Mouse (Mus musculus): Measurements from ENCODE around the gene Med12. TPM values are rescaled to one million over a fixed set of nuclear protein-coding genes. Genes with fewer than 3 reads are reported as not detected.

The Med12 gene
- polyA plus RNA-seq, 1 experiment from 2014 or later: 10.1 TPM

DNA sequence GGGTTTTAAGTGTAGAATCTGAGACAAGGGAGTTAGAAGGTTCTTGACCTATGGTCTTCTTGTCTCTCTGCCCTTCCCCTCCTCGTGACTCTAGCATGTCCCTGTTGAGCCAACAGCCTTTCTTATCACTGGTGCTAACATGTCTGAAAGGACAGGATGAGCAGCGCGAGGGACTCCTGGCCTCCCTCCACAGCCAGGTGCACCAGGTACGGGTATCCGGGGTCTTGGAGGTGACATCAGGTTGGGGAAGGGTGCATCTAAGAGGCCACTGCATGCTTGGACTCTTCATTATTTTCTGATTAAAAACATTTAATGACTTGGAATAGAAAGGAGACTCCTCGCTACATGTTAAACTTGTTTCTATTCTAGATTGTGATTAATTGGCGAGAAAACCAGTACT is 15.2 kb downstream of the Med12 start:
- H3K27ac ChIP-seq (replicated peaks): no peak overlapping the region
- peaks cover 3% of the 10 kb centered on the region; the same call in 1 of the 2 replicates for H3K36me3 ChIP-seq (ENCODE audit: control insufficient read depth, insufficient read depth, low read length)
- no peak overlapping the region for H3K4me2 ChIP-seq (replicated peaks; ENCODE audit: low read depth)
- H3K9ac ChIP-seq (ENCODE audit: low read length): no peak overlapping the region
- no peaks in the 10 kb centered on the region for H3K27me3 ChIP-seq (ENCODE audit: control insufficient read depth, insufficient read depth, low read length)
- no peak overlapping the region for H3K4me3 ChIP-seq (ENCODE audit: low read depth, low read length)
- WGBS: 93% methylated on average over 7 of the region's 7 CpGs
- TF ChIP-seq EP300 (optimal IDR thresholded peaks at IDR 0.05): no peak
- no peak for TF ChIP-seq CTCF (IDR thresholded peaks at IDR 0.05; ENCODE audit: low read depth)
- H3K9me3 ChIP-seq (ENCODE audit: control insufficient read depth, low read length): no peaks in the 10 kb centered on the region
- no peaks in the 10 kb centered on the region for H3K4me1 ChIP-seq (replicated peaks; ENCODE audit: control insufficient read depth, insufficient read depth)
- ATAC-seq (ENCODE audit: low FRiP score, low TSS enrichment) (no peak), DNase-seq (ENCODE audit: low spot score) (no peak)

DNA sequence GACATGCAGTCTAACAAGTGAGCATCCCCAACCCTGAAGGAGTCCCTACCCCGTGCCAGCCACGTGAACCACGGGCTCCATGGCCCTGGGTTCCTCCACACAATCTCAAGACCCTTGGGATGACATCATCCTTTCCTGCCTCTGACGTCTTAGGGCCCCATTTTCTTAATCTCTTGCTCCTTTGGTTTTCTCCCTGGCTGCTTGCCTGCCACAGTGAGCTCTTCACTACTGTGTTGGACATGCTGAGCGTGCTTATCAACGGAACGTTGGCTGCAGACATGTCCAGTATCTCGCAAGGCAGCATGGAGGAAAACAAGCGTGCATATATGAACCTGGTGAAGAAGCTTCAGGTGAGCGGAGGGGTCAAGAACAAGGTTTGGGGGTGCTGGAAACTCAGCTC is 16.3 kb downstream of the Med12 start:
- no peak for DNase-seq (ENCODE audit: low spot score)
- H3K27ac ChIP-seq (replicated peaks): no peak overlapping the region
- ATAC-seq (ENCODE audit: low FRiP score, low TSS enrichment): no peak
- H3K27me3 ChIP-seq (ENCODE audit: control insufficient read depth, insufficient read depth, low read length): no peaks in the 10 kb centered on the region
- TF ChIP-seq EP300 (optimal IDR thresholded peaks at IDR 0.05) (no peak), CTCF (IDR thresholded peaks at IDR 0.05; ENCODE audit: low read depth) (no peak)
- no peak overlapping the region for H3K9ac ChIP-seq (ENCODE audit: low read length)
- no peak overlapping the region for H3K4me3 ChIP-seq (ENCODE audit: low read depth, low read length)
- H3K9me3 ChIP-seq (ENCODE audit: control insufficient read depth, low read length): no peaks in the 10 kb centered on the region
- WGBS: 86% methylated on average over 10 of the region's 10 CpGs
- no peaks in the 10 kb centered on the region for H3K4me1 ChIP-seq (replicated peaks; ENCODE audit: control insufficient read depth, insufficient read depth)
- H3K36me3 ChIP-seq (ENCODE audit: control insufficient read depth, insufficient read depth, low read length): peaks cover 3% of the 10 kb centered on the region; the same call in 1 of the 2 replicates
- H3K4me2 ChIP-seq (replicated peaks; ENCODE audit: low read depth): no peak overlapping the region

- peak within 1 kb of the TSS; percentile 54 for H3K4me2 ChIP-seq (replicated peaks; ENCODE audit: low read depth)
- H3K9me3 ChIP-seq (ENCODE audit: control insufficient read depth, low read length): no peaks in the 10 kb centered on the region
- no peaks in the 10 kb centered on the region for H3K27me3 ChIP-seq (ENCODE audit: control insufficient read depth, insufficient read depth, low read length)
- WGBS: 12% methylated on average over 11 of the region's 24 CpGs
- TF ChIP-seq CTCF (IDR thresholded peaks at IDR 0.05; ENCODE audit: low read depth): no peak
- no peak for TF ChIP-seq EP300 (optimal IDR thresholded peaks at IDR 0.05)
- H3K36me3 ChIP-seq (ENCODE audit: control insufficient read depth, insufficient read depth, low read length): no peaks in the 10 kb centered on the region
- peak within 1 kb of the TSS; percentile 27 for H3K4me3 ChIP-seq (ENCODE audit: low read depth, low read length)
- DNase-seq (ENCODE audit: low spot score): peak; percentile 30
- 0 out of 2 replicates have a peak, but pooled peaks have one; percentile 22 for ATAC-seq (ENCODE audit: low FRiP score, low TSS enrichment)
- H3K27ac ChIP-seq (replicated peaks): no peak within 1 kb of the TSS
- peak within 1 kb of the TSS; percentile 27 for H3K9ac ChIP-seq (ENCODE audit: low read length)
- H3K4me1 ChIP-seq (replicated peaks; ENCODE audit: control insufficient read depth, insufficient read depth): no peaks in the 10 kb centered on the region
Measured at GRCm38 (mm10) chrX:101299055-101299454, 25.2 kb downstream of the Med12 start, which contains the start of gene Nlgn3. Nlgn3 (plus strand) TSS chrX:101299168.

DNA sequence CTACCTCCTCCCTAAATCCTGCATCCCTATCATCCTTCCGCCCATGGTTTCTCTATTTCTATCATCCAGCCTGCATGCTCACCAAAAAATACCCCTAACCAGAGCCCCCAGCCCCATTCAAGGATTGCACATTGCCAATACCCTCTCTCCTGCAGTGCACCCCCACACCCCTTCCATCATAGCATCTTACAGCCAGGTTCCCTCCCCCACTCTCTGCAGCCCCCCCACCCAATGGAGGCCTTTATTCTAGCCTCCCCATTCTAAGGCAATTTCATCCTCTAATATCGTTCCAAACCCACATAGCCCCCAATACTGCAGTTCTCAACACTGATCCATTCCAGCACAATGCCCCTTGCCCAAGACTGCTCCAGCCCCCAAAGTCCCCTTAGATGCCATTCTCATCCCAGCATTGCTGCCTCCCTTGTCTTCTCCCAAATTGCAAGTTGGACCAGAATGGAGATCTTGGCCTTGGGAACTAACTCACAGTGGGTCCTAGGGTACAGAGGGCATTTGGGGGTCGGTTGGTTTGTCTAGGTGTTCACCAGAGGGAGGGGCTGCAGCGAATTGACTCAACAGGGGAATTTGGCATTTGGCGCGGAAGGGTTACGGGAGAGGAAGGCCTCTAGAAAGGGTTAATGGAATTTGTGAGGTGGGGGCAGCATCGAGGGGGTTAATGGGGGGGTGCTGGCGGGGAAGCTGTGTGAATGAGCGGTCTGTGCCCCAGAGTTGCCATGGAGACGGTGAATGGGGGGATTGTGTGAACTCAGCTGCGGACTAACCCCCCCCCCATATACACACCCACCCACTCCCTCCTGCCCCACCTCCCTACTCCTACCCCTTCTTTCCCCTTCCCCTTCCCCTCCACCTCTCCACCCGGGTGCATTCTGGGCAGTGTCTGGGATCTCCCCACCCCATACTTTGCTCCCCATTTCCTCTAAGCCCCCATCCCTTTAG is 25.9 kb downstream of the Med12 start:
- H3K4me2 ChIP-seq (replicated peaks; ENCODE audit: low read depth): peak overlapping the region; percentile 54
- no peak for DNase-seq (ENCODE audit: low spot score)
- H3K36me3 ChIP-seq (ENCODE audit: control insufficient read depth, insufficient read depth, low read length): no peaks in the 10 kb centered on the region
- peak overlapping the region; percentile 27 for H3K4me3 ChIP-seq (ENCODE audit: low read depth, low read length)
- no peaks in the 10 kb centered on the region for H3K4me1 ChIP-seq (replicated peaks; ENCODE audit: control insufficient read depth, insufficient read depth)
- WGBS: 18% methylated on average over 11 of the region's 13 CpGs
- H3K27me3 ChIP-seq (ENCODE audit: control insufficient read depth, insufficient read depth, low read length): no peaks in the 10 kb centered on the region
- peak overlapping the region; percentile 27; the same call in 1 of the 2 replicates for H3K9ac ChIP-seq (ENCODE audit: low read length)
- no peak overlapping the region for H3K27ac ChIP-seq (replicated peaks)
- peak; percentile 13; the same call in 1 of the 2 replicates for ATAC-seq (ENCODE audit: low FRiP score, low TSS enrichment)
- H3K9me3 ChIP-seq (ENCODE audit: control insufficient read depth, low read length): no peaks in the 10 kb centered on the region
- TF ChIP-seq EP300 (optimal IDR thresholded peaks at IDR 0.05) (no peak), CTCF (IDR thresholded peaks at IDR 0.05; ENCODE audit: low read depth) (no peak)

- no peaks in the 10 kb centered on the region for H3K27me3 ChIP-seq (ENCODE audit: control insufficient read depth, insufficient read depth, low read length)
- no peaks in the 10 kb centered on the region for H3K36me3 ChIP-seq (ENCODE audit: control insufficient read depth, insufficient read depth, low read length)
- H3K9me3 ChIP-seq (ENCODE audit: control insufficient read depth, low read length): no peaks in the 10 kb centered on the region
- no peak overlapping the region for H3K9ac ChIP-seq (ENCODE audit: low read length)
- peak; percentile 24; the same call in 1 of the 2 replicates for ATAC-seq (ENCODE audit: low FRiP score, low TSS enrichment)
- peak overlapping the region; percentile 13; the same call in 1 of the 2 replicates for H3K4me3 ChIP-seq (ENCODE audit: low read depth, low read length)
- H3K27ac ChIP-seq (replicated peaks): no peak overlapping the region
- peak; percentile 26 for DNase-seq (ENCODE audit: low spot score)
- no peak for TF ChIP-seq EP300 (optimal IDR thresholded peaks at IDR 0.05)
- TF ChIP-seq CTCF (IDR thresholded peaks at IDR 0.05; ENCODE audit: low read depth): no peak
- H3K4me1 ChIP-seq (replicated peaks; ENCODE audit: control insufficient read depth, insufficient read depth): no peaks in the 10 kb centered on the region
- peak overlapping the region; percentile 54 for H3K4me2 ChIP-seq (replicated peaks; ENCODE audit: low read depth)
- WGBS: 32% methylated on average over 13 of the region's 13 CpGs
Measured at GRCm38 (mm10) chrX:101300427-101301030, 26.7 kb downstream of the Med12 start.
